Mouse (Mus musculus): Measurements from ENCODE around the gene Scoc. TPM values are rescaled to one million over a fixed set of nuclear protein-coding genes. Genes with fewer than 3 reads are reported as not detected.

Scoc gene
- polyA plus RNA-seq, 1 experiment from 2014 or later: 109 TPM

- ATAC-seq (ENCODE audit: insufficient number of reproducible peaks, insufficient read depth, low FRiP score, low TSS enrichment, low read depth): no peak
- Histone ChIP-seq H3K4me1 (replicated peaks) (no peaks in the 10 kb centered on the region), H3K9me3 (no peaks in the 10 kb centered on the region), H3K27me3 (no peaks in the 10 kb centered on the region), H3K36me3 (no peaks in the 10 kb centered on the region), H3K4me2 (no peak overlapping the region), H3K9ac (replicated peaks) (no peak overlapping the region), H3K27ac (no peak overlapping the region), H3K4me3 (replicated peaks) (no peak overlapping the region)
- WGBS: 79% methylated on average over 7 of the region's 7 CpGs
These were observed 31.2 kb downstream of the Scoc start for GRCm38 (mm10) chr8:83426949-83427348.

GRCm38 (mm10) chr8:83426104-83426759 lies 32.0 kb downstream of the Scoc start:
- WGBS: 73% methylated on average over 11 of the region's 11 CpGs
- Histone ChIP-seq H3K4me3 (replicated peaks) (no peak overlapping the region), H3K9me3 (no peaks in the 10 kb centered on the region), H3K27me3 (no peaks in the 10 kb centered on the region), H3K4me1 (replicated peaks) (no peaks in the 10 kb centered on the region), H3K4me2 (no peak overlapping the region), H3K27ac (no peak overlapping the region), H3K9ac (replicated peaks) (no peak overlapping the region), H3K36me3 (no peaks in the 10 kb centered on the region)
- ATAC-seq (ENCODE audit: insufficient number of reproducible peaks, insufficient read depth, low FRiP score, low TSS enrichment, low read depth): no peak

GRCm38 (mm10) chr8:83425202-83425601 lies 33.0 kb downstream of the Scoc start:
- H3K9ac ChIP-seq (replicated peaks): no peak overlapping the region
- no peak overlapping the region for H3K4me3 ChIP-seq (replicated peaks)
- H3K9me3 ChIP-seq: no peaks in the 10 kb centered on the region
- H3K4me1 ChIP-seq (replicated peaks): no peaks in the 10 kb centered on the region
- H3K27ac ChIP-seq: no peak overlapping the region
- WGBS: 95% methylated on average over 6 of the region's 6 CpGs
- no peak for ATAC-seq (ENCODE audit: insufficient number of reproducible peaks, insufficient read depth, low FRiP score, low TSS enrichment, low read depth)
- no peaks in the 10 kb centered on the region for H3K36me3 ChIP-seq
- H3K27me3 ChIP-seq: no peaks in the 10 kb centered on the region
- no peak overlapping the region for H3K4me2 ChIP-seq

- Histone ChIP-seq H3K9me3 (no peaks in the 10 kb centered on the region), H3K4me2 (no peak overlapping the region), H3K27me3 (no peaks in the 10 kb centered on the region), H3K27ac (no peak overlapping the region), H3K36me3 (no peaks in the 10 kb centered on the region), H3K4me1 (replicated peaks) (no peaks in the 10 kb centered on the region), H3K9ac (replicated peaks) (no peak overlapping the region), H3K4me3 (replicated peaks) (no peak overlapping the region)
- 71% methylated on average over 13 of the region's 13 CpGs for WGBS
- ATAC-seq (ENCODE audit: insufficient number of reproducible peaks, insufficient read depth, low FRiP score, low TSS enrichment, low read depth): no peak
These were observed 35.0 kb downstream of the Scoc start for GRCm38 (mm10) chr8:83423032-83423825.

GRCm38 (mm10) chr8:83421354-83421753 lies 36.8 kb downstream of the Scoc start:
- Histone ChIP-seq H3K27me3 (no peaks in the 10 kb centered on the region), H3K4me2 (no peak overlapping the region), H3K9me3 (no peaks in the 10 kb centered on the region), H3K9ac (replicated peaks) (no peak overlapping the region), H3K4me1 (replicated peaks) (no peaks in the 10 kb centered on the region), H3K27ac (no peak overlapping the region), H3K4me3 (replicated peaks) (no peak overlapping the region), H3K36me3 (no peaks in the 10 kb centered on the region)
- 100% methylated on average over 1 of the region's 1 CpGs for WGBS
- ATAC-seq (ENCODE audit: insufficient number of reproducible peaks, insufficient read depth, low FRiP score, low TSS enrichment, low read depth): no peak

- Histone ChIP-seq H3K4me2 (no peak overlapping the region), H3K27me3 (no peaks in the 10 kb centered on the region), H3K4me1 (replicated peaks) (no peaks in the 10 kb centered on the region), H3K9me3 (no peaks in the 10 kb centered on the region), H3K27ac (no peak overlapping the region), H3K9ac (replicated peaks) (no peak overlapping the region), H3K36me3 (no peaks in the 10 kb centered on the region), H3K4me3 (replicated peaks) (no peak overlapping the region)
- WGBS: 88% methylated on average over 11 of the region's 11 CpGs
- ATAC-seq (ENCODE audit: insufficient number of reproducible peaks, insufficient read depth, low FRiP score, low TSS enrichment, low read depth): no peak
These were observed 39.2 kb downstream of the Scoc start for GRCm38 (mm10) chr8:83418805-83419516.

- H3K27me3 ChIP-seq: no peaks in the 10 kb centered on the region
- H3K4me2 ChIP-seq: no peak overlapping the region
- no peak overlapping the region for H3K4me3 ChIP-seq (replicated peaks)
- H3K9ac ChIP-seq (replicated peaks): no peak overlapping the region
- H3K27ac ChIP-seq: no peak overlapping the region
- 84% methylated on average over 6 of the region's 6 CpGs for WGBS
- no peaks in the 10 kb centered on the region for H3K4me1 ChIP-seq (replicated peaks)
- H3K9me3 ChIP-seq: no peaks in the 10 kb centered on the region
- H3K36me3 ChIP-seq: no peaks in the 10 kb centered on the region
- ATAC-seq (ENCODE audit: insufficient number of reproducible peaks, insufficient read depth, low FRiP score, low TSS enrichment, low read depth): no peak
These were observed 40.2 kb downstream of the Scoc start for GRCm38 (mm10) chr8:83417970-83418369.

GRCm38 (mm10) chr8:83416878-83417277 lies 41.3 kb downstream of the Scoc start:
- ATAC-seq (ENCODE audit: insufficient number of reproducible peaks, insufficient read depth, low FRiP score, low TSS enrichment, low read depth): no peak
- Histone ChIP-seq H3K4me1 (replicated peaks) (no peaks in the 10 kb centered on the region), H3K36me3 (no peaks in the 10 kb centered on the region), H3K27ac (no peak overlapping the region), H3K27me3 (no peaks in the 10 kb centered on the region), H3K9ac (replicated peaks) (no peak overlapping the region), H3K9me3 (no peaks in the 10 kb centered on the region), H3K4me2 (no peak overlapping the region), H3K4me3 (replicated peaks) (no peak overlapping the region)
- 97% methylated on average over 15 of the region's 15 CpGs for WGBS

- Histone ChIP-seq H3K36me3 (no peaks in the 10 kb centered on the region), H3K9ac (replicated peaks) (no peak overlapping the region), H3K4me3 (replicated peaks) (no peak overlapping the region), H3K9me3 (no peaks in the 10 kb centered on the region), H3K4me2 (no peak overlapping the region), H3K27ac (no peak overlapping the region), H3K27me3 (no peaks in the 10 kb centered on the region), H3K4me1 (replicated peaks) (peaks cover 4% of the 10 kb centered on the region; the same call in 1 of the 2 replicates)
- WGBS: 77% methylated on average over 7 of the region's 7 CpGs
- ATAC-seq (ENCODE audit: insufficient number of reproducible peaks, insufficient read depth, low FRiP score, low TSS enrichment, low read depth): no peak
These were observed 49.7 kb downstream of the Scoc start for GRCm38 (mm10) chr8:83408496-83408895.

GRCm38 (mm10) chr8:83406836-83407235 lies 51.4 kb downstream of the Scoc start:
- no peak overlapping the region for H3K9ac ChIP-seq (replicated peaks)
- no peak overlapping the region for H3K4me2 ChIP-seq
- no peak overlapping the region for H3K4me3 ChIP-seq (replicated peaks)
- H3K36me3 ChIP-seq: no peaks in the 10 kb centered on the region
- WGBS: 32% methylated on average over 6 of the region's 6 CpGs
- ATAC-seq (ENCODE audit: insufficient number of reproducible peaks, insufficient read depth, low FRiP score, low TSS enrichment, low read depth): no peak
- H3K9me3 ChIP-seq: no peaks in the 10 kb centered on the region
- peaks cover 4% of the 10 kb centered on the region; the same call in 1 of the 2 replicates for H3K4me1 ChIP-seq (replicated peaks)
- no peak overlapping the region for H3K27ac ChIP-seq
- no peaks in the 10 kb centered on the region for H3K27me3 ChIP-seq

- Histone ChIP-seq H3K9me3 (no peaks in the 10 kb centered on the region), H3K4me2 (no peak overlapping the region), H3K4me3 (replicated peaks) (no peak overlapping the region), H3K27me3 (no peaks in the 10 kb centered on the region), H3K36me3 (no peaks in the 10 kb centered on the region), H3K27ac (no peak overlapping the region), H3K9ac (replicated peaks) (no peak overlapping the region), H3K4me1 (replicated peaks) (peaks cover 4% of the 10 kb centered on the region; the same call in 1 of the 2 replicates)
- no peak for ATAC-seq (ENCODE audit: insufficient number of reproducible peaks, insufficient read depth, low FRiP score, low TSS enrichment, low read depth)
- 72% methylated on average over 10 of the region's 10 CpGs for WGBS
These were observed 52.6 kb downstream of the Scoc start for GRCm38 (mm10) chr8:83405548-83405947.
